Mouse (Mus musculus) mouse trophoblast stem cell (cell line): ENCODE results near the gene Esp4.
"Not testable (repeated sequence)": the region's sequence is repeated elsewhere in the genome, so short reads cannot be mapped to it uniquely, and the experiment has no call there.

ENCODE experiments used
- in situ Hi-C, 2 experiments: fragments of 300-500 bp; cut with MseI, MboI; formaldehyde crosslinking; loops; 2 replicates in 1 of 2; 3 replicates in 1 of 2; pipeline ENCODE4 v1.15.1; 2025

Esp4 gene

DNA sequence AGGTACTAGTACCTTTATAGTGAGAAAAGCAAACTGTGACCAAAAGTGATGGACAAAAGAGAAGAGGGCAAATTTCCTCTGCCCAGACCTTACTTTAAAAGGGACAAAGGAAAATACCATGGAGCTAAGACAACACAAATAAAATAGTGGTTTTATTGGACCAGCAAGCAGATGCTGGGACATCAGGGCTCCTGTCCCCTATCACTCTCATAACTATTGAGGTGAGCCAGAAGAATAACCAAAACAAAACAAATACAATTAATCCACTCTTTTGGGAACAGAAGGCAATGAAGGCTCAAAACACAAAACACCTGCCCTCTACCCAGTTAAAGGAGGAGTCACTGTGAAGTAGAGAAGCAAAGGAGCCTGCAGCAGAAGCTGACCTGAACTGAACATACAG, at the start of gene Esp4:
Gene Esp4, plus strand, starts transcription at position 301 of the 400 bp plus-strand sequence.
- in situ Hi-C loops = no loop called here

DNA sequence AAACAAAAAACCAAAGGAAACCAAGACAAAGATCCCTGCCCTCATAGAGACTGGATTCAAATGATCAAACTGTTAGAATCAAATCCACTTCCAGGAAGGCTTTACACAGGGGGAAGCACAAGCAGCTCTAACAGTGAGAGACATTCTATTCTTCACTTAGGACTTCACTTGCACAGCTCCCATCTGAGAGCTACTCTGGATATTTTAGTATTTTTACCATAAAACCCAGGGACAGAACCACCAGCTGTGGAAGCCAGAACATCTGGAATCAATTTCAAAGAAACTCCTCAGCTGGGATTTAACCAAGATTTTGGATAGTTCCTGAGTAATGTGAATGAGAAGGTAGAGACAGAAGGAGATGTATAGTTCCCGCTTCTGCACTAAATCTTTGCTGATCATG, 44.9 kb upstream of the Esp4 start:
- in situ Hi-C loops = no loop called here

DNA sequence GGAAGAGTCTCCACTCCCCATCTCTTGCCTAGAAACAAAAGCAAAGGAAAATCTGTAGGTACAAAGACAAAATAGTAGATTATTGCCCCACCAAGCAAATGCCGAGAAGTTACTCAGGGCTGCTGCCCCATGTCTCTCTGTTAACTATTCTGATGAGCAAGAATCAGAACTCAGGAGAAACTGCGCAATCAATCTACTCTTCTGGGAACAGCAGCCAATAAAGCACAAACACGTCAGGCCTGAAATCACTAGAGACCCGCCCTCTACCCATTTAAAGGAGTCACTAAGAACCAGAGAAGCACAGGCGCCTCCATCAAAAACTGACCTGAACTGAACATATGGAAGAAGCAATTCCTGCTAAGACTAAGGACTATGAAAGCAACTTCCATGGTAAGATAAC, 37.2 kb upstream of the Esp4 start, which contains the start of gene Esp6:
Gene Esp6, plus strand, starts transcription at position 301 of the 400 bp plus-strand sequence.
- in situ Hi-C loops = no loop called here

DNA sequence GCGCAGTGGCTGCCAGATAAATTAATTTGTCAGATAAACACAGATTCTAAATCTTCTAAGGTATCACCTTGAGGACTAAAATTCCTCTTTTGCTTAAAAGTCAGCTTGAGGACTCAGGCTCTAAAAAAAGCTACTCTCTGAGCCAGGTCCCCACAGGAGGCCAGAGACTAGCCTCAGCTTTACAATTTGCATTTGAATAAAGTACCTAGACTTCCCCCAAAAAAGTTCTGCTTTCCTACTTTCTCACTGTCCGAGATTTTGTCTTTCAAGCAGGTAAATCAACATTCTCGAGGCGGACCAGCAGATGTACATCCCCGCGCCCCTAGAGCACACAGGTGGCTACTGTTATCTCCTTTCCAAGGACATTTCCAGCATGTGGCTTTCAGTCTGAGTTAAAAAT, 14.5 kb upstream of the Esp4 start:
- in situ Hi-C loops = not testable (repeated sequence)

DNA sequence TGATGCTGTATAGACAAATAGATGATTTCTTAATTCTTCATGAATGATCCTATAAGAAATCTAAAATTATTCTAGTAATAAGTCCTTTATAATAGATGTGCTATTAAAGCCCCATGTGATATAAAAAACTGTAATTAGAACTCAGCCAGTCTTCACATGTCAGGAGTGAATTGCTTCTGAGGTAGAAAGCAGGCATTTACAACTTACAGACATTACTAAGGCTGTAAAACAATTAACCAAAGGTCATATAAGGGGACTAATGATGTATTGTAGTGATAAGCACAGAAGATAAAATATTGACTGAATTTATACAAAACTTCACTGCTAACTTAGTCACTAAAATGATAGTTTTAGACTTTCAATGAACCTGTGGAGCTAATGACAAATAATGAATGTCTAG, 7.1 kb upstream of the Esp4 start:
- in situ Hi-C loops = no loop called here

DNA sequence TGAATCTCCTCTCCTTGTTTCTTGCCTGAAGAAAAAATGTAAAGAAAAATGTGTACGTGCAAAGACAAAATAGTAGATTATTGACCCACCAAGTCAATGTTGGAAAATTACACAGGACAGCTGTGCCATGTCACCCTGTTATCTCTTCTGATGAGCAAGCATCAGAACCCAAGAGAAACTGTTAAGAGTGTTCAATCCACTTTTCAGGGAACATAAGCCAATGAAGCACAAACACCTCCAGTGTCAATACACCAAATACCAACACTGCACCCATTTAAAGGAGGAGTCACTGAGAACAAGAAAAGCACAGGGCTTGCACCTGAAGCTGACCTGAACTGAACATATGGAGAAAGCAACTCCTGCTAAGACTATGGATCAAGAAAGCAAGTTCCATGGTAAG, 33.4 kb downstream of the Esp4 start, which contains the start of gene Esp3:
Gene Esp3, plus strand, starts transcription at position 301 of the 400 bp plus-strand sequence.
- in situ Hi-C loops = not testable (repeated sequence)
